Mouse (Mus musculus): ENCODE measurements around the gene Pafah1b1.

Pafah1b1 gene

GRCm38 (mm10) chr11:74721141-74721540, 3.3 kb downstream of the Pafah1b1 start:
- no peak for DNase-seq (ENCODE audit: low spot score in 2 of 2)

GRCm38 (mm10) chr11:74720668-74721067, 3.8 kb downstream of the Pafah1b1 start:
- DNase-seq (ENCODE audit: low spot score in 2 of 2): no peak

- no peak for DNase-seq (ENCODE audit: low spot score in 2 of 2)
Observed at GRCm38 (mm10) chr11:74715971-74716525, 8.4 kb downstream of the Pafah1b1 start.

- no peak for DNase-seq (ENCODE audit: low spot score in 2 of 2)
Observed at GRCm38 (mm10) chr11:74710671-74711070, 13.8 kb downstream of the Pafah1b1 start.

GRCm38 (mm10) chr11:74708781-74709180, 15.7 kb downstream of the Pafah1b1 start:
- no peak for DNase-seq (ENCODE audit: low spot score in 2 of 2)

- no peak for DNase-seq (ENCODE audit: low spot score in 2 of 2)
Observed at GRCm38 (mm10) chr11:74704068-74704467, 20.4 kb downstream of the Pafah1b1 start.

GRCm38 (mm10) chr11:74699505-74699904, 25.0 kb downstream of the Pafah1b1 start:
- DNase-seq (ENCODE audit: low spot score in 2 of 2): no peak

- DNase-seq (ENCODE audit: low spot score in 2 of 2): no peak
Observed at GRCm38 (mm10) chr11:74692151-74692550, 32.3 kb downstream of the Pafah1b1 start.

GRCm38 (mm10) chr11:74675156-74675555, 49.3 kb downstream of the Pafah1b1 start:
- no peak for DNase-seq (ENCODE audit: low spot score in 2 of 2)

GRCm38 (mm10) chr11:74674713-74675112, 49.8 kb downstream of the Pafah1b1 start:
- DNase-seq (ENCODE audit: low spot score in 2 of 2): no peak

- DNase-seq (ENCODE audit: low spot score in 2 of 2): no peak
Observed at GRCm38 (mm10) chr11:74673561-74673960, 50.9 kb downstream of the Pafah1b1 start.

- DNase-seq (ENCODE audit: low spot score in 2 of 2): no peak
Observed at GRCm38 (mm10) chr11:74672901-74673513, 51.5 kb downstream of the Pafah1b1 start.

- no peak for DNase-seq (ENCODE audit: low spot score in 2 of 2)
Observed at GRCm38 (mm10) chr11:74671839-74672238, 52.6 kb downstream of the Pafah1b1 start.

GRCm38 (mm10) chr11:74671013-74671412, 53.5 kb downstream of the Pafah1b1 start:
- no peak for DNase-seq (ENCODE audit: low spot score in 2 of 2)

GRCm38 (mm10) chr11:74670151-74670550, 54.3 kb downstream of the Pafah1b1 start:
- no peak for DNase-seq (ENCODE audit: low spot score in 2 of 2)

GRCm38 (mm10) chr11:74668971-74669370, 55.5 kb downstream of the Pafah1b1 start:
- DNase-seq (ENCODE audit: low spot score in 2 of 2): no peak

GRCm38 (mm10) chr11:74668466-74668865, 56.0 kb downstream of the Pafah1b1 start:
- no peak for DNase-seq (ENCODE audit: low spot score in 2 of 2)

- DNase-seq (ENCODE audit: low spot score in 2 of 2): no peak
Observed at GRCm38 (mm10) chr11:74667582-74668010, 56.9 kb downstream of the Pafah1b1 start.

GRCm38 (mm10) chr11:74666776-74667581, 57.5 kb downstream of the Pafah1b1 start:
- no peak for DNase-seq (ENCODE audit: low spot score in 2 of 2)

GRCm38 (mm10) chr11:74666284-74666652, 58.2 kb downstream of the Pafah1b1 start:
- no peak for DNase-seq (ENCODE audit: low spot score in 2 of 2)

- no peak for DNase-seq (ENCODE audit: low spot score in 2 of 2)
Observed at GRCm38 (mm10) chr11:74665631-74666283, 58.7 kb downstream of the Pafah1b1 start.

- no peak for DNase-seq (ENCODE audit: low spot score in 2 of 2)
Observed at GRCm38 (mm10) chr11:74664906-74665305, 59.6 kb downstream of the Pafah1b1 start.

Data from cerebellum, postnatal 4 days (tissue).